Mouse (Mus musculus) ES-E14 (cell line): ENCODE results near the gene Dusp12. TPM values are rescaled to one million over a fixed set of nuclear protein-coding genes. Genes with fewer than 3 reads are reported as not detected.

ENCODE experiments used
- DNase-seq: peaks from one replicate; pipeline ENCODE4 v3.0.0-alpha.2; 2013; ENCODE audit warnings: low read depth, low spot score
- H3K27ac ChIP-seq: 2 replicates; pipeline ENCODE4 v1.5.1; 2012; ENCODE audit warnings: low read depth, mild to moderate bottlenecking, low read length, moderate library complexity, mixed read lengths; ENCODE audit not compliant: poor library complexity, insufficient read depth, severe bottlenecking
- H3K36me3 ChIP-seq: 2 replicates; pipeline ENCODE4 v1.6.1; 2012; ENCODE audit warnings: mild to moderate bottlenecking, low read length, moderate library complexity, mixed read lengths; ENCODE audit not compliant: control insufficient read depth, poor library complexity, insufficient read depth, severe bottlenecking
- H3K4me1 ChIP-seq, 2 experiments: fragments of 150-350 bp in 1 of 2; sonication (generic) in 1 of 2; 2 replicates each; pipeline ENCODE4 v1.6.1; 2012; ENCODE audit warnings: low read length in 2 of 2, mild to moderate bottlenecking in 1 of 2, mixed read lengths in 1 of 2; ENCODE audit not compliant: control insufficient read depth in 2 of 2, insufficient read depth in 2 of 2, poor library complexity in 1 of 2
- H3K4me3 ChIP-seq, 2 experiments: fragments of 150-350 bp in 1 of 2; sonication (generic) in 1 of 2; 2 replicates each; pipeline ENCODE4 v1.5.1; 2012; ENCODE audit warnings: low read length in 2 of 2, low read depth in 1 of 2, mild to moderate bottlenecking in 1 of 2, mixed read lengths in 1 of 2; ENCODE audit not compliant: insufficient read depth in 1 of 2, poor library complexity in 1 of 2, severe bottlenecking in 1 of 2
- H3K9ac ChIP-seq: 2 replicates; pipeline ENCODE4 v1.6.1; 2012; ENCODE audit warnings: low read depth, mild to moderate bottlenecking, low read length, mixed read lengths; ENCODE audit not compliant: poor library complexity, insufficient read depth, severe bottlenecking
- H3K9me3 ChIP-seq: fragments of 150-350 bp; sonication (generic); 2 replicates; pipeline ENCODE4 v1.6.1; 2012; ENCODE audit warnings: low read depth, mild to moderate bottlenecking, low read length; ENCODE audit not compliant: control insufficient read depth, insufficient read depth
- CHD2 ChIP-seq: IDR thresholded peaks from 2 replicates; pipeline ENCODE4 v1.6.1; 2014; ENCODE audit warnings: mild to moderate bottlenecking, low read depth, low read length, inconsistent platforms
- HCFC1 ChIP-seq: IDR thresholded peaks from 2 replicates; pipeline ENCODE4 v1.6.1; 2012; ENCODE audit warnings: low read length, inconsistent platforms, borderline replicate concordance; ENCODE audit not compliant: insufficient read depth
- MAFK ChIP-seq: IDR thresholded peaks from 2 replicates; pipeline ENCODE4 v1.6.1; 2014; ENCODE audit warnings: mild to moderate bottlenecking, low read depth, low read length, inconsistent platforms; ENCODE audit not compliant: insufficient read depth
- ZC3H11A ChIP-seq: IDR thresholded peaks from 2 replicates; pipeline ENCODE4 v1.6.1; 2012; ENCODE audit warnings: low read depth, mild to moderate bottlenecking, inconsistent platforms, low read length, borderline replicate concordance
- ZNF384 ChIP-seq: IDR thresholded peaks from 2 replicates; pipeline ENCODE4 v1.6.1; 2012; ENCODE audit warnings: low read depth, low read length, inconsistent platforms
- in situ Hi-C, 2 experiments: fragments of 600-800 bp; cut with MboI; formaldehyde crosslinking; loops; one replicate each; pipeline ENCODE4 v1.15.1; 2025; ENCODE audit warnings: low sequenced_read_pairs in 2 of 2, inconsistent platforms in 1 of 2; ENCODE audit not compliant: unreplicated experiment in 2 of 2
- total RNA-seq: library from RNA; depleted of rRNA; stranded (reverse); fragments of 300-350 nt; gene quantifications from 2 replicates; pipeline ENCODE4 v1.2.3, GENCODE M21; 2012

Dusp12 gene
- total RNA-seq, 1 experiment = 47.6 TPM

DNA sequence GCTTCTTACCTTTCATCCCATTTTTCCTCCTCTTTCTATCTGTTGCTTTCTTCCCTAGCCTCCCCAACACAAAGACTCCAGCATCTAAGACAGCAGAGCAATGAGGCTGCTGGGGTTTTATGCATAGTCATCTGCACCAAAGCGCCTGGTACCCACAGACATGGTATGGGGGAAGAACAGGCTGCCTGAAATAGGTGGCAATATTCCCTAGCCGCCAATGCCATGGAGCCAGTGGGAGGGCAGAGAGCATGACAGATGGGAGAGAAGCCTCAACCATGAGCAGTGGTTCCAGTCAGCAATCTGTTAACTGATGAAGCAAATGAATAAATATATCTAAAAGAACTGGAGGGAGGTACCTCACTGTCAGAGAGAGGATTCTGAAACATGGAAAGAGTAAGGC lies 28.0 kb downstream of the Dusp12 start:
- Histone ChIP-seq H3K4me3 (no peak overlapping the region), H3K27ac (0 out of 2 replicates have a peak overlapping the region, but pooled peaks have one; percentile 31), H3K9me3 (no peaks in the 10 kb centered on the region), H3K4me1 (no peaks in the 10 kb centered on the region), H3K9ac (no peak overlapping the region), H3K36me3 (no peaks in the 10 kb centered on the region; the same call in 1 of the 2 replicates)
- TF ChIP-seq CHD2 = no peak
- TF ChIP-seq ZC3H11A = no peak
- TF ChIP-seq ZNF384 = no peak
- no peak for TF ChIP-seq HCFC1
- TF ChIP-seq MAFK = no peak
- DNase-seq = no peak
- in situ Hi-C loops = no loop called here

DNA sequence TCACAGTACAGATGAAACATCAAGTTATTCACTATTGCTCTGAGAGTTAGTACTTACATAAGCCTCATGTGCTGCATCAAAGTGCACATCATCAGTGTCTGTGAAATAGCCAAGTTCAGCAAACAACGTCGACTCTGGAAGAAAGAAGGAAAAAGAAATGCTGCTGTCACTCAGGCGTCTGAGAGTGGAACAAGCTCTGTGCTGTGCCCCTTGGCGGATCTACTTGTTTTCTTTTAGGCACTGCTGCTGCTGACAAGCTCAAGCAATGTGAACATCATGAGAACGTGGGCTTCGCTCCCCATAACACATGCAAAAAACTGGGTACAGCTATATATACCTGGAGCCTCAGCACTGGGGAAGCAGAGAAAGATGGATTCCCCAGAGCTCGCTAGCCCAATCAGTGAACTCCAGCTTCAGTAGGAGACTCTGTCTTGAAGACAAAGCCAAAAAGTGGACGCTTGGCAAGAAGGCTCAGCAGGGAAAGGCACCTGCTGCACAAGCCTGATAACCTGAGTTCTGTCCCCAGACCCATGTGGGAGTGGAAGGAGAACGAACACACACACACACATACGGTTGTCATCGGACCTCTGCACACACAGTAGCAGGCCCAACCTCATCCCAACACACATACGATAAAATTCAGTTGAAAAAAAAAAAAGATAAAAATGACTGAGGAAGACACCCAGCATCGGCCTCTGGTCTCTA lies 30.1 kb downstream of the Dusp12 start:
- Histone ChIP-seq H3K27ac (no peak overlapping the region), H3K9ac (no peak overlapping the region), H3K4me1 (no peaks in the 10 kb centered on the region; a peak in 1 of 4 replicates), H3K9me3 (no peaks in the 10 kb centered on the region), H3K36me3 (peaks cover 4% of the 10 kb centered on the region), H3K4me3 (no peak overlapping the region)
- no peak for DNase-seq
- in situ Hi-C loops = no loop called here
- TF ChIP-seq ZC3H11A (no peak), CHD2 (no peak), ZNF384 (no peak), HCFC1 (no peak), MAFK (no peak)

DNA sequence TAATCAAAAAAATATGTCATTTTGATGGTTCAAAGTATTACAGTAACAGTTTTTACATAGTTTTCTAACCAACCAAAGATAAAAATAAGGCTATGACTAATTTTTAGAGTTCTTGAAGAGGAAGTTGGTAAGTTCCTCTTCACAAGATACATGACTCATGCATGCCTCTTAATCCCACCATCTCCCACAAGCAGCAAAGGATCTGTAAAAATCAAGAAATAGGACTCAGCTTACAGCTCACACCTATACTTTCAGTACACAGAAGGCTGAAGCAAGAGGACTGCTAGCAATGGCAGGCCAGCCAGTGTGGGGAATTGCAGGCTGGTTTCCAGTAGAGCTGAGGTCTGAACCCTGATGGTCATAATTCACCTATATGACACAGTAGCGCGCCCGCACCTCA lies 31.7 kb downstream of the Dusp12 start:
- Histone ChIP-seq H3K36me3 (peaks cover 4% of the 10 kb centered on the region), H3K27ac (no peak overlapping the region), H3K4me3 (no peak overlapping the region), H3K9ac (no peak overlapping the region), H3K4me1 (no peaks in the 10 kb centered on the region; a peak in 1 of 4 replicates), H3K9me3 (no peaks in the 10 kb centered on the region)
- in situ Hi-C loops = no loop called here
- no peak for TF ChIP-seq HCFC1
- no peak for TF ChIP-seq MAFK
- TF ChIP-seq CHD2 = no peak
- no peak for TF ChIP-seq ZNF384
- TF ChIP-seq ZC3H11A = no peak
- DNase-seq = no peak

DNA sequence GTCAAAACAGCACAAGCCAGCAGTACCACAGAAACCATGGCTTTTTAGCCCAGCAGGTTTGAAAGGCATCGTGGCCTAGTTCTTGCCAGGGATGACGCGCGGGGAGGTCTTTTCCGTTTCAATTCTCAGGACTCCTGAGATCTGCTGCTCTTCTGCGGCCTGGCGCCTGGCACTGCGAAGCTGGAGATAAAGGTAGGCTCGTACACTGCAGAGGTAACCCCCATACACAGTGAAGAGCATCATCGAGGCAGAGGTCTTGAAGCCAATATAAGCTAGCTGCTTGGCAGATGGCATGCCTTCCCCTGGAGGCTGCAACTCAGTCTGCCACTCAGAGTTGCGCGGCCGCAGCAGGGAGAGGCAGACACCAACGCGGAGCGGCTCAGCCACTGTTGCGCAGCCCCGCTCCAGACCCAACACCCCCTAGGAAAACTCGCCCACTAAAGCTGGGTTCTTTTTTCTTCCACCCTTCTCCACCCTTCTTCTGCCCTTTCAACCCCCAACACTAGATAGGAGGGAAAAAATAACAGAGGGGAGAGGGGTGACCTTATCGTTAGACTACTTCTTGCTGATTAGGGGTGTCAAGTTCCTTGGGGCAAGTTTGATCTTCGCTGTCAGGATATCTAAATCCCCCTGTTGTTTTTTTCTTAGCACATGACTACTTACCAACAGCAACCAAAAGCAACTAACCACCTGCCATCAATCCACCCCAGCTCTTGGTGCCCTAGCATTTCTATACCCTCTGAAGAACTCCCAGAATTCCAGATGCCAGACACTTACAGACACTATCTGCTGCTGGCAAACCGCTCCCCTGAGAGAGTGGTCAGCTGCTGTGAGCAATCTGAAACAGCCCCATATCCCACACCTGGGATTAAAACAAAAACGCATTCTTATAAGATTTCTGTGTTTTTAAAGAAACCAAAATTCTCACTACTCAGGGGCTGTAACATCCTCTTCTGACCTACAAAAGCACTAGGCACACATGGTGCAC lies 34.4 kb downstream of the Dusp12 start:
- H3K9me3 ChIP-seq = no peaks in the 10 kb centered on the region
- H3K9ac ChIP-seq = no peak overlapping the region
- H3K36me3 ChIP-seq = peaks cover 4% of the 10 kb centered on the region
- in situ Hi-C loops = no loop called here
- H3K27ac ChIP-seq = no peak overlapping the region
- TF ChIP-seq CHD2 = no peak
- TF ChIP-seq HCFC1 = no peak
- no peak for TF ChIP-seq ZC3H11A
- TF ChIP-seq MAFK = no peak
- no peak for TF ChIP-seq ZNF384
- no peak for DNase-seq
- H3K4me3 ChIP-seq = no peak overlapping the region
- H3K4me1 ChIP-seq = no peaks in the 10 kb centered on the region; a peak in 1 of 4 replicates
